Mouse (Mus musculus) midbrain, embryonic 15.5 days (tissue): ENCODE measurements around the gene Btd. TPM values are rescaled to one million over a fixed set of nuclear protein-coding genes. Genes with fewer than 3 reads are reported as not detected.
"Not testable (repeated sequence)": the region's sequence is repeated elsewhere in the genome, so short reads cannot be mapped to it uniquely, and the experiment has no call there.

Experiments used
- ATAC-seq: fragments of 200-750 bp; cut with Nextera tagmentation; replicated peaks from 2 replicates; pipeline ENCODE4 v1.8.0; 2017; ENCODE audit warnings: moderate TSS enrichment
- H3K27ac ChIP-seq: fragments of 300-500 bp; sonication (generic); 2 replicates; pipeline ENCODE4 v1.5.1; 2015; ENCODE audit warnings: mild to moderate bottlenecking, inconsistent platforms
- H3K27me3 ChIP-seq: fragments of 300-500 bp; sonication (generic); replicated peaks from 2 replicates; pipeline ENCODE4 v1.6.1; 2015; ENCODE audit warnings: inconsistent platforms
- H3K36me3 ChIP-seq: fragments of 300-500 bp; sonication (generic); replicated peaks from 2 replicates; pipeline ENCODE4 v1.6.1; 2015; ENCODE audit warnings: inconsistent platforms
- H3K4me1 ChIP-seq: fragments of 300-500 bp; sonication (generic); 2 replicates; pipeline ENCODE4 v1.6.1; 2015; ENCODE audit warnings: inconsistent platforms
- H3K4me2 ChIP-seq: fragments of 300-500 bp; sonication (generic); 2 replicates; pipeline ENCODE4 v1.6.1; 2015; ENCODE audit warnings: inconsistent platforms, mild to moderate bottlenecking, moderate library complexity
- H3K4me3 ChIP-seq: fragments of 300-500 bp; sonication (generic); 2 replicates; pipeline ENCODE4 v1.5.1; 2015; ENCODE audit warnings: mild to moderate bottlenecking, inconsistent platforms
- H3K9ac ChIP-seq: fragments of 300-500 bp; sonication (generic); 2 replicates; pipeline ENCODE4 v1.6.1; 2015; ENCODE audit warnings: mild to moderate bottlenecking, inconsistent platforms
- H3K9me3 ChIP-seq: fragments of 300-500 bp; sonication (generic); 2 replicates; pipeline ENCODE4 v1.6.1; 2016; ENCODE audit warnings: inconsistent platforms
- WGBS: fragments of 180-500 bp; shearing (Covaris S2); methylation state at CpG from one replicate; pipeline ENCODE4 v1.1.7; 2015; ENCODE audit warnings: mixed read lengths; 5-methylcytosine and 5-hydroxymethylcytosine counted together
- polyA plus RNA-seq: library from polyadenylated mRNA; unstranded; fragments of >200 nt; fragmentation: Nextera tagmentation; extraction: Ambion mirVana; gene quantifications from 2 replicates; pipeline ENCODE4 v1.2.1, GENCODE M21; 2015

Btd gene
- polyA plus RNA-seq: 13.8 and 16.2 TPM in 2 replicates

- Histone ChIP-seq H3K9ac (peak within 1 kb of the TSS; percentile 69), H3K9me3 (no peaks in the 10 kb centered on the region), H3K27ac (peak within 1 kb of the TSS; percentile 91), H3K4me2 (peak within 1 kb of the TSS; percentile 98), H3K36me3 (no peaks in the 10 kb centered on the region), H3K4me1 (peaks cover 17% of the 10 kb centered on the region), H3K27me3 (no peaks in the 10 kb centered on the region), H3K4me3 (peak within 1 kb of the TSS; percentile 74)
- peak; percentile 99 for ATAC-seq
- WGBS: under 1% methylated on average over 30 of the region's 30 CpGs
Observed at GRCm38 (mm10) chr14:31640890-31641505, at the start of gene Btd, which contains the start of gene Hacl1. Btd (plus strand) TSS chr14:31641028. Hacl1 (minus strand) TSS chr14:31641286.

GRCm38 (mm10) chr14:31591243-31591642 lies 49.6 kb upstream of the Btd start, which contains the start of gene Colq:
Colq (minus strand) TSS chr14:31591343.
- WGBS: 84% methylated on average over 3 of the region's 3 CpGs
- H3K27me3 ChIP-seq: no peaks in the 10 kb centered on the region

GRCm38 (mm10) chr14:31593036-31593435 lies 47.8 kb upstream of the Btd start:
- H3K4me1 ChIP-seq: no peaks in the 10 kb centered on the region
- no peak overlapping the region for H3K9ac ChIP-seq
- H3K27ac ChIP-seq: no peak overlapping the region
- WGBS: 78% methylated on average over 2 of the region's 2 CpGs
- H3K4me2 ChIP-seq: no peak overlapping the region
- H3K36me3 ChIP-seq: no peaks in the 10 kb centered on the region
- no peaks in the 10 kb centered on the region for H3K27me3 ChIP-seq
- H3K4me3 ChIP-seq: no peak overlapping the region
- ATAC-seq: no peak
- no peaks in the 10 kb centered on the region for H3K9me3 ChIP-seq

More at GRCm38 (mm10) chr14:31591243-31591642, 49.6 kb upstream of the Btd start, which contains the start of gene Colq:
- Histone ChIP-seq H3K36me3 (no peaks in the 10 kb centered on the region), H3K9ac (no peak within 1 kb of the TSS), H3K4me2 (no peak within 1 kb of the TSS), H3K9me3 (no peaks in the 10 kb centered on the region), H3K27ac (no peak within 1 kb of the TSS), H3K4me1 (no peaks in the 10 kb centered on the region), H3K4me3 (no peak within 1 kb of the TSS)
- no peak for ATAC-seq

- no peaks in the 10 kb centered on the region for H3K27me3 ChIP-seq
- H3K9ac ChIP-seq: no peak overlapping the region
- 79% methylated on average over 3 of the region's 3 CpGs for WGBS
- no peaks in the 10 kb centered on the region for H3K4me1 ChIP-seq
- H3K36me3 ChIP-seq: no peaks in the 10 kb centered on the region
- no peak for ATAC-seq
- no peak overlapping the region for H3K27ac ChIP-seq
- no peak overlapping the region for H3K4me3 ChIP-seq
- no peak overlapping the region for H3K4me2 ChIP-seq
- H3K9me3 ChIP-seq: no peaks in the 10 kb centered on the region
Observed at GRCm38 (mm10) chr14:31594693-31595092, 46.1 kb upstream of the Btd start.

- no peak for ATAC-seq
- H3K4me2 ChIP-seq: no peak overlapping the region
- no peaks in the 10 kb centered on the region for H3K9me3 ChIP-seq
- H3K4me1 ChIP-seq: no peaks in the 10 kb centered on the region
- no peaks in the 10 kb centered on the region for H3K36me3 ChIP-seq
- no peak overlapping the region for H3K27ac ChIP-seq
- no peak overlapping the region for H3K9ac ChIP-seq
- no peak overlapping the region for H3K4me3 ChIP-seq
- no peaks in the 10 kb centered on the region for H3K27me3 ChIP-seq
- WGBS: 86% methylated on average over 7 of the region's 7 CpGs
Observed at GRCm38 (mm10) chr14:31596408-31596807, 44.4 kb upstream of the Btd start.

- Histone ChIP-seq H3K9ac (no peak overlapping the region), H3K27me3 (no peaks in the 10 kb centered on the region), H3K4me3 (no peak overlapping the region), H3K36me3 (no peaks in the 10 kb centered on the region), H3K27ac (no peak overlapping the region), H3K4me2 (no peak overlapping the region), H3K9me3 (no peaks in the 10 kb centered on the region), H3K4me1 (no peaks in the 10 kb centered on the region)
- no peak for ATAC-seq
- WGBS: 91% methylated on average over 4 of the region's 4 CpGs
Observed at GRCm38 (mm10) chr14:31597446-31597845, 43.4 kb upstream of the Btd start.

GRCm38 (mm10) chr14:31601908-31602615 lies 38.8 kb upstream of the Btd start:
- Histone ChIP-seq H3K4me2 (no peak overlapping the region), H3K4me1 (no peaks in the 10 kb centered on the region), H3K9me3 (no peaks in the 10 kb centered on the region), H3K9ac (no peak overlapping the region), H3K4me3 (no peak overlapping the region), H3K36me3 (no peaks in the 10 kb centered on the region), H3K27me3 (no peaks in the 10 kb centered on the region), H3K27ac (no peak overlapping the region)
- no peak for ATAC-seq
- WGBS: 93% methylated on average over 14 of the region's 14 CpGs

GRCm38 (mm10) chr14:31602616-31602979 lies 38.2 kb upstream of the Btd start:
- not testable (repeated sequence) for H3K9ac ChIP-seq, H3K4me2 ChIP-seq, H3K27me3 ChIP-seq, H3K9me3 ChIP-seq, H3K36me3 ChIP-seq, ATAC-seq, H3K27ac ChIP-seq, H3K4me1 ChIP-seq, H3K4me3 ChIP-seq
- WGBS: 86% methylated on average over 6 of the region's 6 CpGs

- no peak overlapping the region for H3K4me2 ChIP-seq
- 86% methylated on average over 5 of the region's 5 CpGs for WGBS
- no peak overlapping the region for H3K4me3 ChIP-seq
- H3K9me3 ChIP-seq: no peaks in the 10 kb centered on the region
- ATAC-seq: no peak
- no peaks in the 10 kb centered on the region for H3K4me1 ChIP-seq
- no peak overlapping the region for H3K9ac ChIP-seq
- no peaks in the 10 kb centered on the region for H3K27me3 ChIP-seq
- no peaks in the 10 kb centered on the region for H3K36me3 ChIP-seq
- H3K27ac ChIP-seq: no peak overlapping the region
Observed at GRCm38 (mm10) chr14:31604916-31605315, 35.9 kb upstream of the Btd start.

- Histone ChIP-seq H3K4me1 (no peaks in the 10 kb centered on the region), H3K36me3 (no peaks in the 10 kb centered on the region), H3K27ac (no peak overlapping the region), H3K9ac (no peak overlapping the region), H3K4me2 (no peak overlapping the region), H3K27me3 (no peaks in the 10 kb centered on the region), H3K9me3 (no peaks in the 10 kb centered on the region), H3K4me3 (no peak overlapping the region)
- WGBS: 63% methylated on average over 6 of the region's 6 CpGs
- no peak for ATAC-seq
Observed at GRCm38 (mm10) chr14:31605514-31605913, 35.3 kb upstream of the Btd start.

GRCm38 (mm10) chr14:31611986-31612385 lies 28.8 kb upstream of the Btd start:
- Histone ChIP-seq H3K27ac (no peak overlapping the region), H3K9ac (no peak overlapping the region), H3K36me3 (no peaks in the 10 kb centered on the region), H3K4me2 (no peak overlapping the region), H3K27me3 (no peaks in the 10 kb centered on the region), H3K4me3 (no peak overlapping the region), H3K4me1 (no peaks in the 10 kb centered on the region), H3K9me3 (no peaks in the 10 kb centered on the region)
- ATAC-seq: no peak
- 67% methylated on average over 4 of the region's 4 CpGs for WGBS

- H3K36me3 ChIP-seq: no peaks in the 10 kb centered on the region
- no peak for ATAC-seq
- no peak overlapping the region for H3K4me3 ChIP-seq
- no peak overlapping the region for H3K4me2 ChIP-seq
- no peaks in the 10 kb centered on the region for H3K4me1 ChIP-seq
- 87% methylated on average over 5 of the region's 5 CpGs for WGBS
- no peaks in the 10 kb centered on the region for H3K9me3 ChIP-seq
- H3K27ac ChIP-seq: no peak overlapping the region
- H3K27me3 ChIP-seq: no peaks in the 10 kb centered on the region
- H3K9ac ChIP-seq: no peak overlapping the region
Observed at GRCm38 (mm10) chr14:31613671-31614070, 27.2 kb upstream of the Btd start.

- Histone ChIP-seq H3K36me3 (no peaks in the 10 kb centered on the region), H3K27me3 (no peaks in the 10 kb centered on the region), H3K4me1 (no peaks in the 10 kb centered on the region), H3K4me2 (no peak overlapping the region), H3K9ac (no peak overlapping the region), H3K4me3 (no peak overlapping the region), H3K9me3 (no peaks in the 10 kb centered on the region), H3K27ac (no peak overlapping the region)
- no peak for ATAC-seq
- WGBS: 90% methylated on average over 9 of the region's 9 CpGs
Observed at GRCm38 (mm10) chr14:31617204-31617603, 23.6 kb upstream of the Btd start.
